8 mouse cellular contexts compared by ENCODE assay signal in the genomic region with DNA sequence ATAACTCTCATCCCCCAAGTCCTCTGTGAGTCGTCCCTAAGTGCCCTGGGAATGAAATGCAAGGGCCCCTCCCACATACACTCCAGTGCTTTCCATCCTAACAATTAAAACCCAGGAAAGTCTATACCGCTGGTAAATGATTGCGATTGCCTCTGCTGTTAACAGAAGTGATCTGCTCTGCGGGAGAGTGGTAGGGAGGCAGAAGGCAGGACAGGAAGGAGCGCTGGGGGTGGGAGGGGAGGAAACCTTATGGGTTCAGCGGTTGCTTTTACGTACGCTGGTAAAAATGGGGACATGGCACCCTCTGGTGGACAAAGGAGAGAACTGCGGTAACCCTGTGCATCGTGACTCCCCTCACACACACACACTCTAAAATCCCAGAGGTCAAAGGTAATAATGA. TPM values are rescaled to one million over a fixed set of nuclear protein-coding genes. Genes with fewer than 3 reads are reported as not detected.
DNase-seq lines count a peak whose midpoint lies in the region; ATAC-seq and TF ChIP-seq lines count a peak whose summit lies in the region.

No protein-coding gene starts in this region.

- peak; percentile 94 for TF ChIP-seq CTCF in ES-Bruce4 (IDR thresholded peaks at IDR 0.05; ENCODE audit: low read depth, low read length)
- peak; percentile 81; the same call in 1 of the 2 replicates for TF ChIP-seq CTCF in embryonic fibroblast, embryonic 13.5 days (IDR thresholded peaks at IDR 0.05; ENCODE audit: borderline replicate concordance, insufficient read depth, low read length)
- peak; percentile 95 for TF ChIP-seq CTCF in kidney, postnatal 0 days (IDR thresholded peaks at IDR 0.05; ENCODE audit: low read depth)

- peak; percentile 88 for DNase-seq in brain, adult 2 months (ENCODE audit: low read depth, low spot score)
- DNase-seq in kidney, postnatal 0 days (ENCODE audit: low spot score), result peak; percentile 92
- peak; percentile 77 for DNase-seq in thymus, postnatal 14 days

- 0 out of 2 replicates have a peak overlapping the region, but pooled peaks have one; percentile 1 for H3K9ac ChIP-seq in ES-Bruce4 (ENCODE audit: low read depth, poor library complexity, severe bottlenecking)
- peak overlapping the region; percentile 59; the same call in 1 of the 2 replicates for H3K9ac ChIP-seq in heart, embryonic 14.5 days (ENCODE audit: low read length)
- H3K9ac ChIP-seq in kidney, postnatal 0 days (ENCODE audit: low read depth, low read length), result peak overlapping the region; percentile 19; the same call in 1 of the 2 replicates
- no peak overlapping the region for H3K9ac ChIP-seq in liver, embryonic 16.5 days (ENCODE audit: low read depth, low read length)
- H3K9ac ChIP-seq in neural tube, embryonic 13.5 days, result peak overlapping the region; percentile 68

- TF ChIP-seq POLR2A in ES-Bruce4 (IDR thresholded peaks at IDR 0.05; ENCODE audit: insufficient read depth, low read length), result no peak
- TF ChIP-seq POLR2A in embryonic fibroblast, embryonic 13.5 days (IDR thresholded peaks at IDR 0.05; ENCODE audit: low read depth, low read length), result peak; percentile 42

- no peaks in the 10 kb centered on the region for H3K27me3 ChIP-seq in ES-Bruce4 (ENCODE audit: control insufficient read depth, insufficient read depth, low read length, poor library complexity, severe bottlenecking)
- 0 out of 2 replicates have a peak, but pooled peaks cover 5% of the 10 kb centered on the region for H3K27me3 ChIP-seq in heart, embryonic 14.5 days (ENCODE audit: control insufficient read depth, insufficient read depth, low read length)
- H3K27me3 ChIP-seq in kidney, postnatal 0 days (ENCODE audit: insufficient read depth, low read length), result no peaks in the 10 kb centered on the region; the same call in 1 of the 2 replicates
- peaks cover 7% of the 10 kb centered on the region for H3K27me3 ChIP-seq in liver, embryonic 16.5 days (ENCODE audit: control insufficient read depth, insufficient read depth, low read depth, low read length)
- H3K27me3 ChIP-seq in neural tube, embryonic 13.5 days, result no peaks in the 10 kb centered on the region

- no peak overlapping the region for H3K27ac ChIP-seq in ES-Bruce4 (ENCODE audit: insufficient read depth, low read length)
- H3K27ac ChIP-seq in embryonic fibroblast, embryonic 13.5 days (ENCODE audit: insufficient read depth, low read length), result no peak overlapping the region
- no peak overlapping the region for H3K27ac ChIP-seq in heart, embryonic 14.5 days (replicated peaks in 1 of 2; ENCODE audit: control insufficient read depth in 1 of 2, insufficient read depth in 1 of 2, low read depth in 2 of 2, low read length in 2 of 2)
- no peak overlapping the region for H3K27ac ChIP-seq in kidney, postnatal 0 days
- no peak overlapping the region for H3K27ac ChIP-seq in liver, embryonic 16.5 days (ENCODE audit: low read length)
- no peak overlapping the region for H3K27ac ChIP-seq in neural tube, embryonic 13.5 days (replicated peaks)

- no peaks in the 10 kb centered on the region for H3K36me3 ChIP-seq in ES-Bruce4 (ENCODE audit: control insufficient read depth, insufficient read depth, low read length, poor library complexity, severe bottlenecking)
- H3K36me3 ChIP-seq in heart, embryonic 14.5 days (ENCODE audit: control insufficient read depth, insufficient read depth, low read length), result no peaks in the 10 kb centered on the region
- no peaks in the 10 kb centered on the region for H3K36me3 ChIP-seq in kidney, postnatal 0 days (ENCODE audit: insufficient read depth, low read length)
- H3K36me3 ChIP-seq in liver, embryonic 16.5 days (ENCODE audit: control insufficient read depth, insufficient read depth), result no peaks in the 10 kb centered on the region
- no peaks in the 10 kb centered on the region for H3K36me3 ChIP-seq in neural tube, embryonic 13.5 days

- peaks cover 4% of the 10 kb centered on the region for H3K9me3 ChIP-seq in ES-Bruce4 (replicated peaks; ENCODE audit: control insufficient read depth, insufficient read depth, low read length, poor library complexity, severe bottlenecking)
- H3K9me3 ChIP-seq in heart, embryonic 14.5 days (ENCODE audit: control insufficient read depth, low read length), result 0 out of 2 replicates have a peak, but pooled peaks cover 3% of the 10 kb centered on the region
- no peaks in the 10 kb centered on the region for H3K9me3 ChIP-seq in kidney, postnatal 0 days (replicated peaks; ENCODE audit: low read length)
- H3K9me3 ChIP-seq in liver, embryonic 16.5 days (replicated peaks; ENCODE audit: control insufficient read depth, low read length), result peaks cover 2% of the 10 kb centered on the region; the same call in 1 of the 2 replicates
- H3K9me3 ChIP-seq in neural tube, embryonic 13.5 days, result peaks cover 5% of the 10 kb centered on the region; the same call in 1 of the 2 replicates

- no peaks in the 10 kb centered on the region for H3K4me1 ChIP-seq in ES-Bruce4 (ENCODE audit: control insufficient read depth, insufficient read depth, low read length)
- H3K4me1 ChIP-seq in embryonic fibroblast, embryonic 13.5 days (ENCODE audit: control insufficient read depth, insufficient read depth, low read length), result no peaks in the 10 kb centered on the region
- no peaks in the 10 kb centered on the region for H3K4me1 ChIP-seq in heart, embryonic 14.5 days (ENCODE audit: control insufficient read depth in 2 of 2, insufficient read depth in 2 of 2, low read length in 2 of 2)
- H3K4me1 ChIP-seq in kidney, postnatal 0 days (replicated peaks; ENCODE audit: insufficient read depth, low read length), result no peaks in the 10 kb centered on the region
- H3K4me1 ChIP-seq in liver, embryonic 16.5 days (ENCODE audit: control insufficient read depth, low read depth, low read length), result peaks cover 4% of the 10 kb centered on the region; the same call in 1 of the 2 replicates
- peaks cover 7% of the 10 kb centered on the region; the same call in 1 of the 2 replicates for H3K4me1 ChIP-seq in neural tube, embryonic 13.5 days (replicated peaks)

- WGBS in heart, embryonic 14.5 days, result 0% methylated on average over 10 of the region's 10 CpGs
- under 1% methylated on average over 10 of the region's 10 CpGs for WGBS in kidney, postnatal 0 days
- WGBS in liver, embryonic 16.5 days (ENCODE audit: insufficient replicate concordance), result 1% methylated on average over 10 of the region's 10 CpGs
- WGBS in neural tube, embryonic 13.5 days, result under 1% methylated on average over 10 of the region's 10 CpGs

- no peak overlapping the region for H3K4me3 ChIP-seq in ES-Bruce4 (ENCODE audit: low read depth, low read length)
- peak overlapping the region; percentile 11 for H3K4me3 ChIP-seq in embryonic fibroblast, embryonic 13.5 days (ENCODE audit: insufficient read depth, low read length)
- H3K4me3 ChIP-seq in heart, embryonic 14.5 days (ENCODE audit: control insufficient read depth in 1 of 2, insufficient read depth in 1 of 2, low read depth in 1 of 2, low read length in 2 of 2), result peak overlapping the region; percentile 34 to 36
- peak overlapping the region; percentile 35 for H3K4me3 ChIP-seq in kidney, postnatal 0 days (replicated peaks; ENCODE audit: low read depth, low read length)
- peak overlapping the region; percentile 37 for H3K4me3 ChIP-seq in liver, embryonic 16.5 days (ENCODE audit: low read depth, low read length)
- peak overlapping the region; percentile 49 for H3K4me3 ChIP-seq in neural tube, embryonic 13.5 days

- peak overlapping the region; percentile 70 for H3K4me2 ChIP-seq in heart, embryonic 14.5 days (ENCODE audit: low read length)
- peak overlapping the region; percentile 73 for H3K4me2 ChIP-seq in kidney, postnatal 0 days (ENCODE audit: low read length)
- peak overlapping the region; percentile 53 for H3K4me2 ChIP-seq in liver, embryonic 16.5 days (ENCODE audit: low read depth, low read length)
- H3K4me2 ChIP-seq in neural tube, embryonic 13.5 days, result peak overlapping the region; percentile 88

- ATAC-seq in heart, embryonic 14.5 days (ENCODE audit: insufficient number of reproducible peaks, insufficient read depth, low FRiP score, low read depth), result peak; percentile 61; the same call in 1 of the 2 replicates
- peak; percentile 69 for ATAC-seq in kidney, postnatal 0 days (replicated peaks; ENCODE audit: low FRiP score, low read depth)
- peak; percentile 37; the same call in 1 of the 2 replicates for ATAC-seq in liver, embryonic 16.5 days (ENCODE audit: low read depth)
- peak; percentile 90 for ATAC-seq in neural tube, embryonic 13.5 days (ENCODE audit: low read depth)

- TF ChIP-seq EP300 in ES-Bruce4 (IDR thresholded peaks at IDR 0.05; ENCODE audit: insufficient read depth, low read depth, low read length), result 0 out of 2 replicates have a peak, but pooled peaks have one; percentile 51

RNA-seq across cellular contexts. Expression of gene Pglyrp1, which starts 2.1 kb away (rescaled TPM):
- 1.8 and 3.1 TPM in 2 replicates for polyA plus RNA-seq in ES-Bruce4 (2011; ENCODE audit: insufficient read depth, insufficient read length, low read depth, missing spikeins)
- not detected in 2 replicates for polyA plus RNA-seq in embryonic fibroblast, embryonic 13.5 days (2011; ENCODE audit: insufficient read length, low read depth, missing spikeins)
- polyA plus RNA-seq in heart, embryonic 14.5 days (2014; fragmentation: Nextera tagmentation; extraction: Ambion mirVana), result 0.93 and 1.8 TPM in 2 replicates
- 2.6 and 3.2 TPM in 2 replicates for polyA plus RNA-seq in kidney, postnatal 0 days (2015; fragmentation: Nextera tagmentation; extraction: Ambion mirVana)
- 76.1 and 87.5 TPM in 2 replicates for polyA plus RNA-seq in liver, embryonic 16.5 days (2015; fragmentation: Nextera tagmentation; extraction: Ambion mirVana)
- 12.6 and 12.8 TPM in 2 replicates for polyA plus RNA-seq in neural tube, embryonic 13.5 days (2015; fragmentation: Nextera tagmentation; extraction: Ambion mirVana)

RNA-seq across cellular contexts. Expression of gene Mill2, which starts 33.5 kb away (rescaled TPM):
- polyA plus RNA-seq in ES-Bruce4 (2011; ENCODE audit: insufficient read depth, insufficient read length, low read depth, missing spikeins), result 0.35 and 1.1 TPM in 2 replicates
- polyA plus RNA-seq in embryonic fibroblast, embryonic 13.5 days (2011; ENCODE audit: insufficient read length, low read depth, missing spikeins), result 1.8 and 3.0 TPM in 2 replicates
- polyA plus RNA-seq in heart, embryonic 14.5 days (2014; fragmentation: Nextera tagmentation; extraction: Ambion mirVana), result 0.16 and 0.46 TPM in 2 replicates
- polyA plus RNA-seq in kidney, postnatal 0 days (2015; fragmentation: Nextera tagmentation; extraction: Ambion mirVana), result 2.0 and 2.5 TPM in 2 replicates
- polyA plus RNA-seq in liver, embryonic 16.5 days (2015; fragmentation: Nextera tagmentation; extraction: Ambion mirVana), result 0.21 and 0.24 TPM in 2 replicates
- polyA plus RNA-seq in neural tube, embryonic 13.5 days (2015; fragmentation: Nextera tagmentation; extraction: Ambion mirVana), result 0.17 and 0.59 TPM in 2 replicates

RNA-seq across cellular contexts. Expression of gene Ccdc61, which starts 37.0 kb away (rescaled TPM):
- polyA plus RNA-seq in ES-Bruce4 (2011; ENCODE audit: insufficient read depth, insufficient read length, low read depth, missing spikeins), result 36.4 and 39.9 TPM in 2 replicates
- polyA plus RNA-seq in embryonic fibroblast, embryonic 13.5 days (2011; ENCODE audit: insufficient read length, low read depth, missing spikeins), result 10.1 and 10.5 TPM in 2 replicates
- 12.2 and 14.3 TPM in 2 replicates for polyA plus RNA-seq in heart, embryonic 14.5 days (2014; fragmentation: Nextera tagmentation; extraction: Ambion mirVana)
- polyA plus RNA-seq in kidney, postnatal 0 days (2015; fragmentation: Nextera tagmentation; extraction: Ambion mirVana), result 22.4 and 26.3 TPM in 2 replicates
- polyA plus RNA-seq in liver, embryonic 16.5 days (2015; fragmentation: Nextera tagmentation; extraction: Ambion mirVana), result 7.9 and 8.4 TPM in 2 replicates
- polyA plus RNA-seq in neural tube, embryonic 13.5 days (2015; fragmentation: Nextera tagmentation; extraction: Ambion mirVana), result 19.7 and 23.0 TPM in 2 replicates

RNA-seq across cellular contexts. Expression of gene Psg17, which starts 51.8 kb away (rescaled TPM):
- polyA plus RNA-seq in ES-Bruce4 (2011; ENCODE audit: insufficient read depth, insufficient read length, low read depth, missing spikeins), result 1.3 and 1.8 TPM in 2 replicates
- polyA plus RNA-seq in embryonic fibroblast, embryonic 13.5 days (2011; ENCODE audit: insufficient read length, low read depth, missing spikeins), result not detected in 2 replicates
- not detected in 2 replicates for polyA plus RNA-seq in heart, embryonic 14.5 days (2014; fragmentation: Nextera tagmentation; extraction: Ambion mirVana)
- 0.13 TPM in 1 of 2 replicates, not detected in the other for polyA plus RNA-seq in kidney, postnatal 0 days (2015; fragmentation: Nextera tagmentation; extraction: Ambion mirVana)
- polyA plus RNA-seq in liver, embryonic 16.5 days (2015; fragmentation: Nextera tagmentation; extraction: Ambion mirVana), result not detected in 2 replicates
- polyA plus RNA-seq in neural tube, embryonic 13.5 days (2015; fragmentation: Nextera tagmentation; extraction: Ambion mirVana), result not detected in 2 replicates

RNA-seq across cellular contexts. Expression of gene Nova2, which starts 52.4 kb away (rescaled TPM):
- 7.5 TPM in 2 replicates for polyA plus RNA-seq in ES-Bruce4 (2011; ENCODE audit: insufficient read depth, insufficient read length, low read depth, missing spikeins)
- polyA plus RNA-seq in embryonic fibroblast, embryonic 13.5 days (2011; ENCODE audit: insufficient read length, low read depth, missing spikeins), result 0.23 and 0.30 TPM in 2 replicates
- polyA plus RNA-seq in heart, embryonic 14.5 days (2014; fragmentation: Nextera tagmentation; extraction: Ambion mirVana), result 0.57 and 0.88 TPM in 2 replicates
- polyA plus RNA-seq in kidney, postnatal 0 days (2015; fragmentation: Nextera tagmentation; extraction: Ambion mirVana), result 0.55 and 0.58 TPM in 2 replicates
- 0.06 and 0.09 TPM in 2 replicates for polyA plus RNA-seq in liver, embryonic 16.5 days (2015; fragmentation: Nextera tagmentation; extraction: Ambion mirVana)
- 9.7 and 10.7 TPM in 2 replicates for polyA plus RNA-seq in neural tube, embryonic 13.5 days (2015; fragmentation: Nextera tagmentation; extraction: Ambion mirVana)

Comparison
In these comparisons a context has a peak if more than half of its experiments do, and no peak if none do; other contexts are left out.
1. ATAC-seq: peak in every context shown above with its lines; median percentile 90 in neural tube, embryonic 13.5 days; 69 in kidney, postnatal 0 days; 61 in heart, embryonic 14.5 days; 37 in liver, embryonic 16.5 days.